Mouse (Mus musculus): ENCODE measurements around the gene Gm609. TPM values are rescaled to one million over a fixed set of nuclear protein-coding genes. Genes with fewer than 3 reads are reported as not detected.

The Gm609 gene
- total RNA-seq, 2 experiments from 2014 or later, result 0.11 to 0.25 TPM

DNA sequence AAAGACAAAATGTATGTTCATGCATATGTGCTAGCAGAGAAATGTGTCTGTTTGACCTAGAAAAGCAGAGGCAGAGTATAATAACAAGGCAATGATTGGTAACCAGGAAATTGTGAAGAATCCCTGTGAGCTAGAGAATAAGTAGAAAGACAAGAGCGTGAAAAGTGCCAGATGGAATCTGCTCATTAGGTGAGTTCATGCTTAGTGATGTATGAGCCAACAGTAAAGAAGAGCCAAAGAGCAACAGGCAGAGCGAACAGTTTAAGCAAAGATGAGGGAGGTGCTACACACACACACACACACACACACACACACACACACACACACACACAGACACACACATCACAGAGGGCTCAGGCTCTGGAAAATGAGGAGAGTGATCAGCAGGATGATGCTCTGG lies 95.3 kb downstream of the Gm609 start:
- DNase-seq (ENCODE audit: low spot score in 2 of 2), result no peak

DNA sequence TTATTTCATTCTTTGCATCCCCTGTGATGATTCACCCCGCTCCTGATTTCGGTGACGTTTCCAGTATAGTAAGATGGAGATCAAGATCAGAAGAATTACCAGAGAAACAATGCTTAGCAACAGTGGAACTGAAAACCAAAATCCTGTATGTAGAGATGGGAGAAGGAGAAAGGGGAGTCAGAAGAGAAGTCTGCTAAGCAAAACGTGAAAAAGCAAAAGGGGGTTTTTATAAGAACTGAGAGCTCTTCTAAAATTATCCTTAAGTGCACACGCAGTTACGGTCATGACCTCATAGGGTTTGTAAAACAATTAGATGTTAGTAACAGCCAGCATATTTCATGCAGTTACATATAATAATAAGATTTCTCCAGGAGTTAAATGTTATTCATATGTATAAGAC lies 100.5 kb downstream of the Gm609 start:
- DNase-seq (ENCODE audit: low spot score in 2 of 2), result no peak

GRCm38 (mm10) chr16:45391680-45392079 lies 101.1 kb downstream of the Gm609 start:
- DNase-seq (ENCODE audit: low spot score in 2 of 2), result no peak

- DNase-seq (ENCODE audit: low spot score in 2 of 2), result no peak
Measured at GRCm38 (mm10) chr16:45390286-45390956, 102.3 kb downstream of the Gm609 start.

- no peak for DNase-seq (ENCODE audit: low spot score in 2 of 2)
Measured at GRCm38 (mm10) chr16:45389833-45390232, 102.9 kb downstream of the Gm609 start.

DNA sequence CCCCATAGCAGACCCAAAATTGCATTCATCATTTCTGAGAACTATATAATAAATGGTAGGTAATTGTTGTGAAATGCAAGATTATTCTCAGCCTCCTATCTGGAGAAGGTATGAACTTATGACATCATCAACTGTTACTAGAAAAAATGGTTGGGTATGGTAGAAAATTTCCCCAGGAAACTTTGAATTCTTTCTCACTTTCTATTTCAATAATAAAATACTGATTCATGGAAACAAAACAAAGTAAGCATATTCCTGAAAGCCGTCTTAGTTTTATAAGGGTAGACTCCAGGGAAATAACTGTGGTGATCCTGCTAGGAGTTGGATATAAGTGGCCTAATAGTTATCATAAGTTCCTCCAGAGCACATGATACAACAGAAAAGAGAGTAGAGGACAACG lies 103.7 kb downstream of the Gm609 start:
- no peak for DNase-seq (ENCODE audit: low spot score in 2 of 2)

- no peak for DNase-seq (ENCODE audit: low spot score in 2 of 2)
Measured at GRCm38 (mm10) chr16:45381811-45382210, 111.0 kb downstream of the Gm609 start.

GRCm38 (mm10) chr16:45378959-45379358 lies 113.8 kb downstream of the Gm609 start:
- no peak for DNase-seq (ENCODE audit: low spot score in 2 of 2)

GRCm38 (mm10) chr16:45378147-45378943 lies 114.4 kb downstream of the Gm609 start:
- DNase-seq (ENCODE audit: low spot score in 2 of 2), result no peak

DNA sequence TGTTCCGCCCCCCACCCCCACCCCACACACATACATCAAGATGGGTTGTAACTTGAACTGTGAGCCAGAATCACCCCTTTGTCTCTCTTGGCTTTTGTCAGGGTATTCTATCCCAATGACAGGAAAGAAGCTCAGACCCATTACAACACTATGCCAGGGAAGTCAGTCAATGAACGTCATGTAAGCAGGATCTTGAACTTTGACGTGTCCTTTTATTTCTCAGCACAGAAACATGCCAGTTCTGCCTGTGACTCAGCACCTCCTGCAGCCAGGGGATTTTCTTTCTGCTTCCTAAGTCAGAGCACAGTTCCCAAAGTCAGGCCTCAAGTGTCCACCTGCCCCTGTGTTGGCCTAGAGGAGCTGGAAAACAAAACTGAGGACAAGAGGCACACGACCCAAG lies 115.4 kb downstream of the Gm609 start:
- DNase-seq (ENCODE audit: low spot score in 2 of 2), result no peak

DNA sequence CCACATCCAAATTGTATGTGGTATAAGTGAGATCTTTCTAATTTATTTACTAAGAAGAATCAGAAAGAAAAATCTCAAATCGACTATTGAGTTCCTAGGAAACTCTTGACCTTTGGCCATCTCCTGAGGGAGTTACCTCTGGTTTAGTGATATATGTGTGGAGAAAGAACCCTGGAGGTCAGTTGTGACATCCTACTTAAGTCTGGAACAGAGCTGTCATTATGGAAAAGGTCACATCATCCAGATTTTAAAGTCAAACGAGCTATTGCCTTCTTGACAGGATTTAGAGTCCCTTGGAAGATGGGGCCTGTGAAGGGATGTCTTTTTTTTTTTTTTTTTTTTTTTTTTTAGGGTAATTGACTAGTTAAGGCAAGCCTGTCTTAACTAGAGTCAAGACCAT lies 116.0 kb downstream of the Gm609 start:
- DNase-seq (ENCODE audit: low spot score in 2 of 2), result no peak

DNA sequence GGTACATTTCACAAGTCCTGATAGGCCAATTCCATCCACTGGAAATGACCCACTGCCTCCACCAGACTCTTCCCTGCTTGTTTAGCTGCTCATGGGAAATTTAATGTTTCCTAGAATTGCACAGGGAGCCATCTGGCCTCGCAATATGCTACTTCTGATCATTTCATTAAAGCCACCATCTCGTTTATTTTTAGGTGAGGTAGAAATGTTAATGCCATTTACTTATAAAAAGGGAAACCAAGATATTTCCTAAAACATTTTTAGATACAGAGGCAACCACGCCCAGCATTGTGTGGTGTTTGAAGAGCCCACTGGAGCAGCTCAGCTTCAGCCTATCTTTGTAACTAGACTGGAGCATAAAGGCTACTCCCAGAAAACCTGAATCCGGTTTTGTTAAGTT lies 116.5 kb downstream of the Gm609 start:
- DNase-seq (ENCODE audit: low spot score in 2 of 2), result no peak

GRCm38 (mm10) chr16:45375506-45376225 lies 117.1 kb downstream of the Gm609 start:
- DNase-seq (ENCODE audit: low spot score in 2 of 2), result no peak

- no peak for DNase-seq (ENCODE audit: low spot score in 2 of 2)
Measured at GRCm38 (mm10) chr16:45374074-45374473, 118.7 kb downstream of the Gm609 start.

- no peak for DNase-seq (ENCODE audit: low spot score in 2 of 2)
Measured at GRCm38 (mm10) chr16:45371076-45371475, 121.7 kb downstream of the Gm609 start.

DNA sequence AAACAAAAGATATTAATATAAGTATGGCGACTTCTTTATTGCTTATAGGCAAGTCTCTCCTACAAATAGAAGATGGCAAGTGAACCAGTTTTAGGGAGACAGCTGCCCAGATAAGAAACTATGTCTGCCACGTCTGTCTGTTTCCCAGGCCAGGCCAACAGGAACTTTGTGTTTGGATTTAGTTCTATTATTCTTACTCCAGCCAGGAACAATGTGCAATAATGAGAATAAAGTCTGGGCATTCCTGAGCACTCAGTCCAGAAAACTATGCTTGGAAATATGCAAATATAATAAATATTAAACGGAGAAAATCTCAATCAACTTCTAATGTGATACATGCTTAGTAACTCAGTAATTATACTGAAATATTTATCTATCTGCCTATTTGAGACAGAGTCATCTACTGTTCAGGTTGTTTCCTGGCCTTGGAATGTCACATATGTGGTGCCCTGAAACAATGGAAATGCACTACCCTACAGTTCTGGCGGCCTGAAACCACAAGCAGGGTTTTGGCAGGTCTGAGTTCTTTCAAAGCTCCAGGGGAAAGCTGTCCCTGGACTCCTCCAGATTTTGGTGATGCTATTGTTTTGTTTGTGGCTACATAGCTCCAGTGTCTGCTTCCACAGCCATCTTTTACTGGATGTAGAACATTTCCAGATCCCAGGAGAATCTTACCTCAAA lies 123.3 kb downstream of the Gm609 start:
- no peak for DNase-seq (ENCODE audit: low spot score in 2 of 2)

GRCm38 (mm10) chr16:45366111-45366510 lies 126.7 kb downstream of the Gm609 start:
- no peak for DNase-seq (ENCODE audit: low spot score in 2 of 2)

- no peak for DNase-seq (ENCODE audit: low spot score in 2 of 2)
Measured at GRCm38 (mm10) chr16:45365353-45365752, 127.4 kb downstream of the Gm609 start.

- no peak for DNase-seq (ENCODE audit: low spot score in 2 of 2)
Measured at GRCm38 (mm10) chr16:45364627-45365026, 128.1 kb downstream of the Gm609 start.

DNA sequence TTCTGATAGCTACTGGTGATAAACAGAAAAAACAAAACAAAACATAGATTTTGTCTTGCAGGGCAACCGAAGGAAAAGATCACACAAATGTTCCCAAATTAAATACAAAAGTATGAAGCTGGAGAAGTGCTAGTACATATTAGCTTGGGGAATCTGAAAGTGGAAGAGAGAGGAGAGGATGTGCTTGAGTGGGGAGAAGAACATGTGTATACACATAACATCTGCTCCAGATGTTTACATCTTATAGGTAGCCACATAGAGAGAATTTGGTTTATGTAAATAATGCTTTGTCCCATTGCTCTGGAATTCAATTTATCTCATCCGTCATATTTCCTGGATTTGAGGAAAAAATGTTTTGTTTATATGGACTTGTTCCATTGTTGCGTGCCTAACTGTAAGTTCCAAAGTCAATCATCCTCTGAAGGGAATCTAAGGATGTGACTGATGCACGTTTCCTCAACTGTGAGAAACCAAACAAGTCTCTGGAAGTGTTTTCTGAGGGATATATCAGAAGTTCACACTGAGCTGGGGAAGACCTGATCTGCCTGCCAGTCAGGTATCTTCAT lies 129.2 kb downstream of the Gm609 start:
- DNase-seq (ENCODE audit: low spot score in 2 of 2), result no peak
